Mouse (Mus musculus): ENCODE measurements around the gene Mrpl27. TPM values are rescaled to one million over a fixed set of nuclear protein-coding genes. Genes with fewer than 3 reads are reported as not detected.

Mrpl27 gene
- polyA plus RNA-seq, 1 experiment from 2014 or later, result 148 TPM

- H3K4me3 ChIP-seq (ENCODE audit: low read depth, low read length), result no peak overlapping the region
- no peak overlapping the region for H3K27ac ChIP-seq (ENCODE audit: low read depth, low read length)
- 50% methylated on average over 7 of the region's 7 CpGs for WGBS
- H3K4me2 ChIP-seq (replicated peaks; ENCODE audit: low read depth), result no peak overlapping the region
- H3K4me1 ChIP-seq (replicated peaks; ENCODE audit: control insufficient read depth, insufficient read depth, low read length), result no peaks in the 10 kb centered on the region
- no peak for ATAC-seq
- H3K27me3 ChIP-seq (replicated peaks; ENCODE audit: control insufficient read depth, insufficient read depth, low read length), result 0 out of 2 replicates have a peak, but pooled peaks cover 6% of the 10 kb centered on the region
- peak; percentile 55 for TF ChIP-seq CTCF (IDR thresholded peaks at IDR 0.05; ENCODE audit: low read depth)
- H3K36me3 ChIP-seq (ENCODE audit: control insufficient read depth, insufficient read depth), result no peaks in the 10 kb centered on the region
- H3K9me3 ChIP-seq (ENCODE audit: control insufficient read depth), result no peaks in the 10 kb centered on the region
- H3K9ac ChIP-seq (ENCODE audit: low read depth, low read length), result no peak overlapping the region
Measured at GRCm38 (mm10) chr11:94704020-94704419, 50.5 kb downstream of the Mrpl27 start.

GRCm38 (mm10) chr11:94704472-94704871 is 50.9 kb downstream of the Mrpl27 start, which contains the start of gene Gm11541:
Gene Gm11541, minus strand, starts transcription at chr11:94704499.
- H3K4me2 ChIP-seq (replicated peaks; ENCODE audit: low read depth), result no peak within 1 kb of the TSS
- 60% methylated on average over 5 of the region's 5 CpGs for WGBS
- H3K4me1 ChIP-seq (replicated peaks; ENCODE audit: control insufficient read depth, insufficient read depth, low read length), result no peaks in the 10 kb centered on the region
- TF ChIP-seq CTCF (IDR thresholded peaks at IDR 0.05; ENCODE audit: low read depth), result no peak
- no peaks in the 10 kb centered on the region for H3K36me3 ChIP-seq (ENCODE audit: control insufficient read depth, insufficient read depth)
- no peaks in the 10 kb centered on the region for H3K9me3 ChIP-seq (ENCODE audit: control insufficient read depth)
- no peak within 1 kb of the TSS for H3K9ac ChIP-seq (ENCODE audit: low read depth, low read length)
- no peak within 1 kb of the TSS for H3K4me3 ChIP-seq (ENCODE audit: low read depth, low read length)
- H3K27me3 ChIP-seq (replicated peaks; ENCODE audit: control insufficient read depth, insufficient read depth, low read length), result 0 out of 2 replicates have a peak, but pooled peaks cover 6% of the 10 kb centered on the region
- H3K27ac ChIP-seq (ENCODE audit: low read depth, low read length), result no peak within 1 kb of the TSS
- ATAC-seq, result no peak

Other genes starting within 250 kb of the Mrpl27 start
- 1.2 and 1.4 TPM in 2 replicates for gene Cacna1g, start 179.6 kb upstream of the Mrpl27 start, polyA plus RNA-seq (2015; fragmentation: Nextera tagmentation; extraction: Ambion mirVana)
- not detected in 2 replicates for gene Spata20, start 167.6 kb upstream of the Mrpl27 start, polyA plus RNA-seq (2015; fragmentation: Nextera tagmentation; extraction: Ambion mirVana)
- 0.55 and 1.0 TPM in 2 replicates for gene Epn3, start 153.8 kb upstream of the Mrpl27 start, polyA plus RNA-seq (2015; fragmentation: Nextera tagmentation; extraction: Ambion mirVana)
- 0.94 and 1.7 TPM in 2 replicates for gene Mycbpap, start 132.0 kb upstream of the Mrpl27 start, polyA plus RNA-seq (2015; fragmentation: Nextera tagmentation; extraction: Ambion mirVana)
- gene Rsad1, start 104.5 kb upstream of the Mrpl27 start, polyA plus RNA-seq (2015; fragmentation: Nextera tagmentation; extraction: Ambion mirVana), result 1.2 and 1.8 TPM in 2 replicates
- 1.9 and 3.3 TPM in 2 replicates for gene Chad, start 88.7 kb upstream of the Mrpl27 start, polyA plus RNA-seq (2015; fragmentation: Nextera tagmentation; extraction: Ambion mirVana)
- gene Acsf2, start 51.9 kb upstream of the Mrpl27 start, polyA plus RNA-seq (2015; fragmentation: Nextera tagmentation; extraction: Ambion mirVana), result 6.3 and 6.7 TPM in 2 replicates
- gene Lrrc59, start 24.0 kb upstream of the Mrpl27 start, polyA plus RNA-seq (2015; fragmentation: Nextera tagmentation; extraction: Ambion mirVana), result 165 and 172 TPM in 2 replicates
- gene Eme1, start 197 bp downstream of the Mrpl27 start, polyA plus RNA-seq (2015; fragmentation: Nextera tagmentation; extraction: Ambion mirVana), result 3.7 and 4.2 TPM in 2 replicates
- 8.0 and 8.2 TPM in 2 replicates for gene Xylt2, start 23.7 kb downstream of the Mrpl27 start, polyA plus RNA-seq (2015; fragmentation: Nextera tagmentation; extraction: Ambion mirVana)
- gene Gm11541, start 50.7 kb downstream of the Mrpl27 start, polyA plus RNA-seq (2015; fragmentation: Nextera tagmentation; extraction: Ambion mirVana), result 0.07 TPM in 1 of 2 replicates, not detected in the other
- gene Cdc34b, start 88.0 kb downstream of the Mrpl27 start, polyA plus RNA-seq (2015; fragmentation: Nextera tagmentation; extraction: Ambion mirVana), result 0.13 TPM in 1 of 2 replicates, not detected in the other
- gene Tmem92, start 128.9 kb downstream of the Mrpl27 start, polyA plus RNA-seq (2015; fragmentation: Nextera tagmentation; extraction: Ambion mirVana), result not detected in 2 replicates

Measured in intestine, postnatal 0 days (tissue).